Mouse (Mus musculus) retina, postnatal 1 day (tissue): Measurements from ENCODE around the gene Hlcs.

Experiments
- DNase-seq: peaks from one replicate; pipeline ENCODE4 v3.0.0-alpha.2; 2012

The Hlcs gene

DNA sequence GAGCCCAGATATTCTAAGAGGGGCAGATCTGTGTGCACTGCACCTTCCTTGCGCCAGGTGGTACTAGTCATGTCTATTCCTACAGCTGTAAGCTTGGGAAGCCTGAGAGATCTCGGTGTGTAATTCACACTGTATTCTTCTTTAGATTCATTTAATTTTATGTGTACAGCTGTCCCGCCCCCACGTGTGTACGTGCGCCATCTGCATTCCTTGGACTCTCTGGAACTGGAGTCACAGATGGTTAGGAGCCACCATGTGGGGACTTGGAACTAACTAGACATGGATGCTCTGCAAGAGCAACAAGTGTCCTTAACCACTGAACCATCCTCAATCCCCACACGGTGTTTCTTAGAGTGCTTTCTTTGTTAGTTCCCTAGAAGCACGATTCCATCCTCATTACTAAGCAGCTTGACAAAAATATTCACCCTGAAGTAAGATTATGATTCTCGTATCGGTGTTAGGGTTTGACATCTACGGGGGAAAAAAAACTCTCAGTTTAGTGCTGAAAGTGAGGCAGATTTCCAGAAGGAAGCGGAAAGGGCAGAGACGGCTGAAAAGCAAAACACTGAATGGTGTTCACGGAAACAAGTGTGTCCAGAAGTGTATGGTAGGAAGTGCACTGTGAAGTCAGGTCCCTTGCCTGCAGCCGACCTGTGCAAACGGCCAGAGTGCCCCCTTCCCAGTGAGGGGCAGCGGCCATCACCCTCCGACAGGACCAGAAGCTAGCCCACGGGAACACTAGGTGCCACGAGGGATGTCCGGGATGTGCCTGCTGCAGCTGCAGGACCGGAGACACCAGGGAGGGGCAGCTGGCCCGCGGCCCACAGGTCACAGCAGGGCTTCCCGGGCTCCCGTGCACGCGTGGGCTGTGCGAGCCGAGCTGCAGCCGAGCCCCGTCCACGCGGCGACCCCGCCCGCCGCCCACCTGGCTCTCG lies 24.0 kb downstream of the Hlcs start:
- DNase-seq = peak; percentile 32

GRCm38 (mm10) chr16:94287826-94288225 lies 25.5 kb downstream of the Hlcs start:
- DNase-seq = no peak

DNA sequence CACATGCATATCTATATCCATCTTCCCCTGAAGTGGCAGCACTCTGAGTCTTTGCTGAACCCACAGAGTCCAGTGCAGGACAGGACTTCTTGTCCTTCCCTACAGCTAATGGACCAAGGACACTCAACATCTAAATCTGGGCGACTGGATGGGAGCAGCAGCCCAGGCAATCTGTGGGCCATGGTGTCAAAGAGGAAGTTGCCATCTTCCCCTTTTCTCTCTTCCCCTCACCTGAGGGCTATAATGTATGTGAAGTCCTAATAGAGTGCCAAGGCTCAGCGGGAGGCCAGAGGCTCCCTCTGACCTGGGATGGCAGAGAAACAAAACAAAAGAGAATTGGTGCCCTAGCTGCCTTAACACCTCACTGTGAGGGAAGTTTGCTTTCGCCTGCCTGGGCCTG lies 29.4 kb downstream of the Hlcs start:
- DNase-seq = no peak

GRCm38 (mm10) chr16:94270826-94271225 lies 42.5 kb downstream of the Hlcs start:
- DNase-seq = no peak

GRCm38 (mm10) chr16:94269635-94270034 lies 43.7 kb downstream of the Hlcs start:
- DNase-seq = peak; percentile 91

- no peak for DNase-seq
These were observed 45.2 kb downstream of the Hlcs start for GRCm38 (mm10) chr16:94268205-94268604.

DNA sequence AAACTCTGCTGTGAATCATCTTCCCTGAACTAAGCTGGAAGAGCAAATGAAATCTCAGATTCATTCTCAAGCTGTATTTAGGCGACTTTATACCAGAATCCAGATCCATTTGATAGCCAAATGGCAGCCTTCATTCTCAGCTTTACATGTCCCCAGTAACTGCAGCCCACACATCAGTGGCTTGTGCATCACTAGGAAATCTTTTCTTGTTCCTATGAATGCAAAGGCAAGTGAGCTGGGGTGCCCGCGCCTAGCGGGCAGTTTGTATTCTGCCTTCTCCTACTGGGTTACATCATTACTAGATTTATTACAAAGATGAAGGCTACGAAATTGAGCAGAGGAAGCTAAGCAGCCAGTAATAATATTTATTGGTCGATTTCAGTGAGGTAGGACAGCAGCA lies 48.8 kb downstream of the Hlcs start:
- DNase-seq = no peak

DNA sequence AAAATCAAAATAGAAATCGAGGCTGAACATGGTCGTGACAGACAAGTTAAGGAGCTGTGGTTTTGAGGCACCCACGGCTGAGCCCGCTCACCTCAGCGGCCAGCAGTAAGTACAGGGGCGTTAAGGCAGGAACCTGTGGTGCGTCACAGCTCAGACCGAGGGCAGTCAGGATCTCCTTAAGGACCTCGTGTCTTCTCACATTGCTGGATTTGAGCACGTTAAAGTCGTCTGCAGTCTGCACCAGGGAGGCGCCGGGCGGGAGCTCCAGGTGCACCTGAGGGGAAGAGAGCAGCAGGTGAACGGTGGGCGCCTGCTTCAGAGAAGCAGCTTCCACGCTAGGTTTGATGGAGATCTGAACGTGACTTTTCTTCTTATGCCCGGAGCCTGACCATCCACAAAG lies 50.9 kb downstream of the Hlcs start:
- DNase-seq = no peak

DNA sequence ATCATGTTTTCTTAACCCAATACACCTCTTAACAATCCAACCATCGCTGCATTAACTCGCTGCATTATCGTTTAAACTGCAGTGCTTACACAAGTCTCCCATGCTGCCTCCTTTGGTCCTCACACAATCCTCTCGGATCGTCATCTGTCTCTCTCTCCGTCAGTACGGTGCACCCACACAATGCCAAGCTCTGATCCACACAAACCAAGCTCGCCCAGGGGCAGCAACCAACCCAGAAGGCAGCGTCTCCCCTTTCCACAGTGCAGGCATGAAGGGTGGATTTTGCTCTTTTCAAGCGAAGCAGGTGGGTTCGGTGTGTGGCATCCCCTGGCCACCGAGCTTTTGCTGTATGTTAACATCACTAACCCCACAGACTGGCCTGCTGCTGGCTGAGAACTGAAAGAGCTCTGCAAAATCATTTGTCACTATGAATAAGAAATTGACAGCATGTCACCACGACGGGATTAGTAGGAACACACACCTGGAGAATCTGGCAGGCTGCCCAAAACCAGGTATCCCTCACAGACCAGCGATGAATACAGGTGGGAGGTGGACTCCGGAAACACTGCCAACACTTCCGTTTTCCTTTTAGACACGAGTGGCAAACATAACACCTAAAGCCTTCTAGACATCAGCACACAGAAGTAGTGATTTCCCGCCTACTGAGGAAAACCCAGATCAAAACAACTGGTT lies 52.3 kb downstream of the Hlcs start:
- no peak for DNase-seq

GRCm38 (mm10) chr16:94258366-94259310 lies 54.7 kb downstream of the Hlcs start:
- DNase-seq = peak; percentile 86

DNA sequence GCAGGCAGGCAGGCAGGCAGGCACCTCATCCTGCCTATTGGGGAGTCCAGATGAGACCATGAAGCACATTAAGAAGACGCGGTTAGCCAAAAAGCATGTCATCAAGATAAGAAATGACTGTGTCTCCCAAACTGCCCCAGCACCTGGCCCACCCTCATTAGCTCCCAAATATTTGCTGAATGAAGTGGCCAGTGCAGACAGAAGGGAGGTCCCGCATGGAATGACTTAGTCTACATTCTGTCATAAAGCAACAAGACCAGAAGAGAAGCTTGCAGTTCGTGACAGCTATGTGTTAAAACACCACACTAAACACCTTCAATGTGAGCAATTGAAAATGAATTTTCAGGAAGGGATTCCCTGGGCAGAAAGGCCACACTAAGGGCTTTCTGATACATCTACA lies 57.8 kb downstream of the Hlcs start:
- DNase-seq = no peak

GRCm38 (mm10) chr16:94255035-94255434 lies 58.3 kb downstream of the Hlcs start:
- no peak for DNase-seq

GRCm38 (mm10) chr16:94254415-94254891 lies 58.9 kb downstream of the Hlcs start:
- DNase-seq = no peak

DNA sequence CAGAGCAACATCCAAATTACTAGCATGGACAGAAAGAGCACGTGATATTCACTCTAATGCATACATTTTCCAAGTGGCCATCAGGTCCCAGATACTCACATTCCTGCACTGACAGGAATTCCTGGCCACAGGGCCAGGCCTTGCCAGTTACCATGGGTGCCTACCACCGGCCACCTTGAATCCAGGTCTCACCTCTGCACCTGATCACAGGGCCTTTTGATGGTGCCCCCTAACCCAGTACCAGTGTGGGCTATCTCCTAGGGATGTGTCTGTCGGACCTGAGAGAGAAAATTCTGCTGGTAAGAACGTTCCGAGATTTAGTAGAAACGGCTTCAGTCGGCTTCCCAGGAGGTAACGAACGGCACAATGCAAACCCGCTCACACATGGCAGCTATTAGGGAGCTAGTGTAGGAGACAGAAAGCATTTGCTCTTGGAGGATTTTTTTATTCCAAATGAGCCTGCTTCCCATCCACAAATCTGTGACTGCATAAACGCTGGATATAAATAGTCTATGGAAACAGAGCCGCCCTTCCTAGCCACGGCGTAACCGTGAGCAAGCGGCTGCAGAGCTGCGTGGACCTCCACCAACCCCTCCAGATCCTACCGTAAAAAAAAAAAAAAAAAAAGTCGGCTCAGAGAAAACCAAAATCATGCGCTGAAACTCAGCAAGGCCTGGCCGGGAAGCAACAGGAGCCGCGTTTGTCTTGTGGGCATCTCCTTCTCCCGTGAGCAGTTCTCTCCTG lies 59.5 kb downstream of the Hlcs start:
- DNase-seq = no peak

DNA sequence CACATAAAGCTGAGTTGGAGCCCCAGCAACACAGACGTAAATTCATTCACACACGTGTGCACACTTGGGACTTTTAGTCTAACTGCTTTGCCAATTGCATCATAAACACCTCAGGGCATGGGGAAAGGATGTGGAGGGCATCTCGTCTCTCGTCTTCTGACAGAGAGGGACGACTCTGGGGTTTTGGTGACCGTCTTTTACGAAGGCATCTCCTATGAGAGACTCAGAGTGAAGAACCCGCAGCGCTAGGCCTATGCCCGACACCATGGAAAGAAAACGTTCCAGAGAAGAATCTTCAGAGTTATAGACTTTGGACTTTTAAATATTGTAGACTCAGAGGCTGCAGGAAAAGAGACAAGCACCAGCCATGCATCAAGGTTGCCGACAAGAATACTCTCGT lies 61.6 kb downstream of the Hlcs start:
- DNase-seq = no peak

DNA sequence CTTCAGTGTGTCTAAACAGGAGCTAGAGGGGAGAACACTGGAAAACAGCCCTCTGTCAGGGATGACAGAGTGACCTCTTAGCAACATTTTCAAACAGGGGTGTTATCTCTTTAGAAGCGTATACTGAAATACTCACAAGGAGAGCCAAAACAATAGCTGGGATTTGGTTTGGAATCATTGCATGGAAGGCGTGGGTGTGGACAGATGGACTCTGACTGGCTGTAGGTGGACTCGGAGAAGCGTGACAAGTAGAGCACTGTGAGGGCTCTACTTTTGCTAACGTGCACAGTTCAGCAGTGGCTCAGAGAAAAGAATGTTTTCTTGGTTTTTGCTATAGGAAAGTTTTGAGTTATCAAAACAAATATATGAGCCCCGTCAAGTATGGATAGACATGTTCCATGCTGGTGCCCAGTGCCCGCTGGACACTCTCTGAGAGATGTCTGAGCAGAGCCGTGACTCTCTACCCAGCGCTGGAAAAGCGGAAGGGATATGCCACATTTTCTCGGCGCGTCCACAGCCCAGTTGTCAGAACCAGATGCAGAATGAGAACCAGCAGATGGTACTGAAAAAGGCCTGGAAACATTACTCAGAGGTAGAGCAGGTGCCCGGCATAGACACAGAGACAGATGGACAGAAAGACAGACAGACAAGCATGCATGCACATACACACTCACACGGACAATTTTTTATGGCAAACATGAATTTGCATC lies 62.6 kb downstream of the Hlcs start:
- DNase-seq = no peak

DNA sequence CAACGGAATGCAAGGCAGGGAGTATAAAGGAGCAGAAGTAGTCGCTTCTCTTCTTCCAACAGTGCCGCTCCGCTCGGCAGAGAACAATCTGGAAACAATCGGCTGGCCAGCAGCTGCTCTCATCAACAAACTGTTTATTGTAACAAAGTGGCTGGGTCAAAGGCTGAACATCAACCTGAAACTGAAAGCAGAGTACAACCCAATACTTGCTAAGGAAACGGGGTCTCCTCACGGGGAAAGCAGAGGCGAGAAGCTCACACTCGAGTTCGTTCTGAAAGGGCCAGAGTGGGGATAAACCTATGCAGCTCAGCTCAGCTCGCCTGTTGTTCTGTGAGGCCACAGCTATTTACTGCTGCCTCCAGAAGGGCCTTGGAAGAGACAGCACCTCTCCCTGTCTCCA lies 63.2 kb downstream of the Hlcs start:
- peak; percentile 40 for DNase-seq

- no peak for DNase-seq
These were observed 63.7 kb downstream of the Hlcs start for GRCm38 (mm10) chr16:94249666-94250065.

- no peak for DNase-seq
These were observed 64.7 kb downstream of the Hlcs start for GRCm38 (mm10) chr16:94248721-94249120.

DNA sequence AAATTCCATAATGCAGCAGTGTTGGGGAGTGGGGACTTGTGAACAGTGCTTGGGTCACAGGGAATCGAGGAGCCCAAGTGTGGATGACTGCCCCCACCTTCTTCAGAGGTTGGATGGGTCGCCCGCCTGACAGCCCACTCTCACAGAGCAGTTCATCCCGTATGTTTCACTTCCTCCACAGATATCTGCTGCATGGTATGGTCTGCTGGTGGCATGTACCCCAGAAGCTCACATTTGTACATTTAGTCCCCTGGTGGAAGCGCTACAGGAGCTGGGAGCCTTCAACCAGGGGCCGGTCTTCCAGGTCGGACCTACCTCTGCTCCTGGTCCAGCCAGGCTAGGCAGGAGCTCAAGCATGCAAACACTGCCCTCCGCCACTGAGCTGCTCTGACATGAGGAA lies 66.4 kb downstream of the Hlcs start:
- DNase-seq = no peak

- no peak for DNase-seq
These were observed 67.2 kb downstream of the Hlcs start for GRCm38 (mm10) chr16:94246058-94246784.
